Mouse (Mus musculus) mouse embryonic stem cell (cell line): ENCODE measurements at regions not wholly inside any gene's neighbourhood (a gene's known extent, or its start where the extent isn't known, plus 50 kb on each side); places are given as distances from the start of the nearest gene placed in this dataset.
"Not testable (repeated sequence)": the region's sequence is repeated elsewhere in the genome, so short reads cannot be mapped to it uniquely, and the experiment has no call there.

Experiments
- in situ Hi-C, 2 experiments: fragments of 300-500 bp; cut with MboI; formaldehyde crosslinking; loops; 1 replicate in 1 of 2; 3 replicates in 1 of 2; pipeline ENCODE4 v1.14.3; 2019 to 2020; ENCODE audit warnings: low sequenced_read_pairs in 2 of 2, low pct_unique_long_range_greater_than_20kb in 1 of 2, mixed read lengths in 1 of 2; ENCODE audit not compliant: unreplicated experiment in 1 of 2

DNA sequence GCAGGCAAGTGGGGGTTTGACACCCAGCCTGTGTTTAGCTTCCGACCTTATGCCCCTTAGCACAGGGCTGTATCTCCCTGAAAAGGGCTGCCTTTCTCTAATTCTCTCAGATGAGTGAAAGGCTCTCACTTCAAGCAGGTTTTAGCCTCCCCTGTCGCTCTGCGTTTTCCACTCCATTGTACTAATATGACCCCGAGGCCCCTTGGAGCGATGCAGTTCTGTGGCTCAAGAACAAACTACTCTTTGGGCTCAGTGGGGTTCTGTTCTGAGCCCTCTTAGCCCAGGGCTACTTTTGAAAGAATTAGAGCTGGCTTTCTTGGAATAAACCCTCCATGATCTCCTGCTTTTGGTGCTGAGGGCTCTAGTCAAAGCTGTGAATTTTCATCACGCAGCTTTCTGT lies 53.4 kb upstream of the Castor2 start:
- in situ Hi-C loops, result no loop called here

DNA sequence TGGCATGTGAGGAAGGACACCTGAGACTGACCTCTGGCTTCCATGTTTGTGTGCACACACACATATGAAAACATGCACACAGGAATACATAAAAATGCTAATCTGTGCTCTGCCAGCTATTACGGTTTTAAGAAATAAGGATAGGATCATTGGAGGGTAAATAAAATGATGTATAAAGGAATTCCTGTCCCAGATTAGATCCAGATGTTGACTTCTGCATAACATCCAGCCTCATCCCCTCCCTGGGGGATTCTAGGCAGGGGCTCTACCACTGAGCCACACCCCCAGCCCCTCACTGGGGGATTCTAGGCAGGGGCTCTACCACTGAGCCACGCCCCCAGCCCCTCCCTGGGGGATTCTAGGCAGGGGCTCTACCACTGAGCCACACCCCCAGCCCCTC lies 56.6 kb upstream of the Castor2 start:
- in situ Hi-C loops, result not testable (repeated sequence)

DNA sequence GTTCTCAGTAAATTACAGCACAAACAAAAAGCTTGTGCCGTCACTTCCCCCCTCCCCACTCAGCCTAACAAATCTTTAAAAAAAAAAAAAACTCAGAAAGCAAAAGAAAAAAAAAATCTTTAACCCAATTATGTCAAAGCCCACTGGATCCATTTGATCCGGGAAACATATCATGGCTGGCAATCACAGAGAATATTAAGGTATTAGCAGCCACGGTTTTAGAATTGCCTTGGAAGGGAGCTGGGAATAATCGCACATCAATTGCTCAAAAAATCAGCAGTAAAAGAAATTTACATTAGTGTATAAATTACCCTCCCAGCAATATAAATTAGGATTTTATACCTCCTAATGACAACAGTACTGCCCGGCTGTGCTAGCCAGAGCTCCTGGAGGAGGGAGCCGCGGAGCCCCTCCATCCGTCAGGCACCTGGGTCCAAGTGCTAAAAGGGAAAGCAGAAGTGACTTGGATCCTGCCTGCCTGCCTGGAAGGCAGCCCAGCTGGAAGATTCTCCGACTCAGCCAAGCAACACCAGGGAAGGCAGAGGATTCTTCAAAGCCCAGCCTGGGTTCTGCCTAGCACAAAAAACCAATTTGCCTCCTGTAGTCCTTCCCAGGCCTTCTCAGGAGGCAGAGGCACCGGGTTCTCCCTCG lies 72.1 kb upstream of the Castor2 start:
- in situ Hi-C loops, result no loop called here

DNA sequence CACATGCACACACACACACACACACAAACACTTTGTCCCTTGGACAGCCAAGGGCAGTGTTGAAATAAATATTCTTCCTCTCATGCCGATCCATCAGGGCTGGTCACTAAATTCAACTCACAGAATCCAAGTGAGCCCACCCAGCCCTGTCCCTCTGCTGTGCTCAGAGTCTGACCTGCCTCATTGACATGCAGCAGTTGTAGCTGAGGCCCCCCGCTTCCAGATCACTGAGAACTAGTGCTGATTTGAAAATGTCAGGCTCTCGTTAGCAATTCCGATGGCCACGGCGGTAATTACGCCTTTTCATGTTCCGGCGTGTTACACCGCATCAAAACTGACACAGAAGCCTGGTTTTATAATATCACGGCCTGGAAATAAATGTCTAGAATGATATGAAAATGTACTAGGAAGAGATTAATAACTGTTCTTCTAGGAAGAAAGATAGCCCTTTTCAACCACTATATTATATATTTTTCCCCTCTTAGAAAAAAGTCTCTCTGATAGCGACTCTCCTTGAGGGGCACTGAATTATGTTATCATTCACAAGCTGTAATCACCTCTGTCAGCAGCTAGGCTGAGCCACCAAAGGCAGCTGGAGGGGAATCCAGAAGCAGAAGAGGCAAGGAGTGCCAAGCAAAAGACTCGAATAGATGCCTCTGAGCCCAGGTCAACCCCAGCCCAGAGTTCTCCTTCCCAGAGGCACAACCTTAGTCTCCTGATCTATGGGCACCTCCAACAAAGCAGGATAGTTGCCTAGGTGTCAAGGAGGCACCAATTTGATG lies 79.7 kb upstream of the Castor2 start:
- in situ Hi-C loops, result loop anchor here in 1 of 2 experiments (25.0 kb wide), 1 partner anchor 208 kb away; no protein-coding TSS in a partner anchor

DNA sequence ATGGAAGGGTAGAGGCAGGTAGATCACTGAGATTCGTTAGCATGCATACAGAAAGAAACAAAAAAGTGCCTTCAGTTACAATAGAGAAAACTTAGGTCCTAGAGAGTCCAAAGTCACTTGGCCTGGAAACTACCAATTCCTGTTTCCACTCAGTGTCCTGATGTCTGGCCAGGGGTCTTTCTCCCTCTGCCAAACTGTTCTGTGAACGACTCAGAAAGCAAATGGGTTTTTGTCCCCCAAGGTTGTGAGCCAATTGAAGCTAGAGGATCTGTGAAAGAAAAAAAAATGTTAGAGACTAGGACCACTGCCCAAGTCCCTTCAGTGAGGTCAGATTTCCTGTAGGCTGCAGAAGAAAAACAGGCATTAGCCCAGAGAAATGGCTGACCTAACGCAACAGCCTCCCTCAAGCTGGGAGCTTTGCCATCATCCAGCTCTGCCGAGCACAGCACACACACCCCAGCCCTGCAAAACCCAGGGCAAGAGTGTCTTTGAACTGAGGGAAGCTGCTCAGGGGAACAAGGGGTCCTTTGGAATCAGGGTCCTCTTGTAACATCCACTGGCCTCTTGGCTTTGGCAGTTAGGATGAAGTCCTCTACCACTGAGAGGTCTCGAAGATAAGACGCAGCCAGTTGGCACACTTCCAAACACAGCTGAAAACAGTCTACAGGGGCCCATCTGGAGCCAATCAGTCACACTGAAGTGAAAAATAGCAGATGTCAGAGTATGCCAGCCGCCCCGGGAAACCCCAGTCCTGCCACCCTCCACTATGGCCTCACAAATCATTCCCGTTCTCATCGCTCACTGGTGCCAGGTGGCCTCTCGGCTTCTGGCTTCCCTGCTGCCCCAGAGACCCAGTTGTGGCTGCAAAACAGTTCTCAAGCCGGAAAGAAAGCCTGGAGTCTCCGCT lies 85.0 kb upstream of the Castor2 start:
- in situ Hi-C loops, result loop anchor here in 1 of 2 experiments (25.0 kb wide), 1 partner anchor 202 kb away; no protein-coding TSS in a partner anchor

DNA sequence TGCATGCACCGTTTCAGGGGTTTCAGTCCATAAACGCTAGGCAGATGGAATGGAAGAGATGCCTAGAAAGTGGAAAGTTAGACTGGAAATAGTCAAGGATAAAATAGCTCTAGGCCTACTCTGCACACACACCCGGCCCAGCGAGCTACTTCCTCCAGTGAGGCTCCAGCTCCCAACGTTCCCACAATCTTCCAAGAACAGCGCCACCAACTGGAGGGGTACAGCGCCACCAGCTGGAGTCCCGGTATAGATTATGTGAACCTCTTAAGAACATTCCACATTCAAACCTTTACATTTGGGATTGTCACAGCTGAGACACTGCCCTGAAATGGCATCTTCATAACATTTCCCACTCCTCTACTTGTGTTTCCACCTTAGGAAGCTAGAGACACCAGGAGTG lies 86.3 kb upstream of the Castor2 start:
- in situ Hi-C loops, result loop anchor here in 1 of 2 experiments (25.0 kb wide), 1 partner anchor 201 kb away; no protein-coding TSS in a partner anchor

DNA sequence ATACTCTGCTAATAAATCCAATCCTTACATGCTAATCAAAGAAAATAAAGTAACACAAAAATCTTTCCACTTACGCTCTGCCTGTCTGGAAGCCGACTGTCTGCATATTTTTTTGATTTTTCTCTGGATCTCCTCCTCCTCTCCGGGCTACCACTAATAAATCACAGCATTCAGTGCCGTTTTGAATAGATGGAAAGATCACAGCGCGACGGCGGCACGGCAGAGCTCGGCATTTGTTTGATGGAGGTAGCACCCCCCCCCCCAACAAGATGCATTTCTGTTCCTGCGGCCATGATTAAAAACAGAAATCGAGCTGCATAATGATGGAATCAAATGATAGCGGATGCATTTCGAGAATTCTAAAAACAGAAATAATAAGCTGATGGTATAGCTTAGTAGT lies 89.7 kb upstream of the Castor2 start:
- in situ Hi-C loops, result loop anchor here in 1 of 2 experiments (25.0 kb wide), 1 partner anchor 198 kb away; no protein-coding TSS in a partner anchor

DNA sequence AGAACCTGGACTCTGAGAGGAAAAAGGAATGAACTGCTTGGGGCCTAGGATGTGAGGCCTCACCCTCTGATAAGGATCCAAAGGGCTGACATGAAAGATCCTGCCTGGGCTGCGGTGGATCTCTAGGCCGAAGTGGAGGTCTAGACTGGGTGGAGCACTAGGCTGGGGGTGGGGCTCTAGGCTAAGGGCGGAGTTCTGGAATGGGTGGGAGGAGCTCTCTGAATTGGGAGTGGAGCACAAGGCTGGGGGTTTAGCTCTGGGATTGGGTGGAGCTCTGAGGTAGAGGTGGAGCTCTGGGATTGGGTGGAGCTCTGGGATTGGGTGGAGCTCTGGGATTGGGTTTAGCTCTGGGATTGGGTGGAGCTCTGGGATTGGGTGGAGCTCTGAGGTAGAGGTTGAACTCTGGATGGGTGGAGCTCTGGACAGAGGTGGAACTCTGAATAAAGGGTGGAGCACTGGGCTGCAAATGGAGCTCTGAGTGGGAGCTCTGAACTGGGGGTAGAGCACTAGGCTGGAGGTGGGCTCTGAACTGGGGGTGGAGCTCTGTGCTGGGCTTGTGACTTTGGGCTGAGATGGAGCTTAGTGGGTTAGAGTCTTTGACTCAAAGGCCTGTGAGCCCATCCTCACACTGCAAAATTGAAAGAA lies 92.3 kb upstream of the Castor2 start:
- in situ Hi-C loops, result loop anchor here in 1 of 2 experiments (25.0 kb wide), 1 partner anchor 195 kb away; no protein-coding TSS in a partner anchor

DNA sequence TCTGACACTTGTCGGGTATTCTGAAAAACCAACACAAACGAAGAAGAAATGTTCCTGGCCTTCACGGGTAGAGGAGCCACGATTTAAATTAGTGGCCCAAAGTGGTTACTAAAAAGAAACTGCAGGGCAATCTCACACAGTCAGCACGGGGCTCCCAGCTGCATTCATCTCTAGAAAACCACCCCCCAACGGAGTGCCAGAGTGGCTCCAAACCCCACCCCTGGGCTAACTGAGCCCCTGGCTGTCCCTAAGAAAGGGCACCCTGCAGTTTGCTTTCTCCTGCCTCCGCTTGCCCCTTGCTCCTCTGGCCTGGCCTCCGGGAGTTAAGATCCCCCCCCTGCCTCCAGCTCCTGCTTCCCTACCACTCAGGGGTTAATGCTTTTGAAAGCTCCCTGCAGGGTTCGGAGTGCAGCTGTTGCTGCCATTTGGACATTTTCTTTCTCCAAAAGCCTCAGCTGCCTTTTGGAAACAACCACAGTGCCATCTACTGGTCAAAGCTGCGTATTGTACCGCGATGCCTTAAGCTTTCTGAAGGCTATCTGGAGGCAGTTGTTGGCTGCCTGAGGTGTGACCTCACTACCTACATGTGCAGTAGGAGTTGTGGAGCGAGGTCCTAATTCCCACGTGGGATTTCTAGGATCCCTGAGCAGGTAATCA lies 92.9 kb upstream of the Castor2 start:
- in situ Hi-C loops, result loop anchor here in 1 of 2 experiments (25.0 kb wide), 1 partner anchor 194 kb away; no protein-coding TSS in a partner anchor

DNA sequence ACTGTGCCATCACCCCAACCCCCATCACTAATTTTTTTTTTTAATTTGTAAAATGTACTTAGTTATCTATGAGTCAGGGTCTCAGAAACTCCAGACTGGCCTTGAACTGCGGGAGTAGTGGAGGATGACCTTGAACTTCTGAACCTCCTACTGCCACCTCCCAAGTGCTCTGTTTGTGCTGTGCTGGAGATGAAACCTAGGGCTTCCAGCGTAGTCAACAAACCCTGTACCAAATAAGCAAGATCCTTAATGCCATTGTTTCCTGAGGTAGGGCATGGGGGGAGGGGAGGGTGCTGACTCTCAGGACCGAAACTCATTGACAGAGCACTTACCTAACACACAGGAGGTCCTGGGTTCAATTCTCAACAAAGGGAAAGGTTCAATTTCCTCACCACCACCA lies 93.5 kb upstream of the Castor2 start:
- in situ Hi-C loops, result loop anchor here in 1 of 2 experiments (25.0 kb wide), 1 partner anchor 194 kb away; no protein-coding TSS in a partner anchor

DNA sequence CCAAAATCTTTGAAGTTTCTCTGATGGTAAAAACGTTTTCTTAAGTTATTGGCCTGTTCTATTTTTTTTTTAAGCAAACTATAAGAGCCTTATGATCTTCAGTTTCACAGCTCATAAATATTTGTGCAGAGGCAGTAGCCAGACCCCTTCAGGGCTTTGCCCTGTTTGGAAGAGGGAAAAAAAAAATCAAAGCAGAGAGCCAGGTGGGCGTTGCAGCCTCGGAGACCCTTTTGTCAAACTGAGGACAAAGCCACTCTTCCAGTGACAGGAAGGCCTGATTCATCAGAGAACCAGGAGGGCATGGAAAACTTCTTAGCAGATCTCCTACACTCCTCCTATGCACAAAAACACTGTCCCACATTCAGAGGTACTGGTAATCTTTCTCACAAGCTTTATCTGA lies 99.4 kb upstream of the Castor2 start:
- in situ Hi-C loops, result loop anchor here in 1 of 2 experiments (25.0 kb wide), 1 partner anchor 188 kb away; no protein-coding TSS in a partner anchor

DNA sequence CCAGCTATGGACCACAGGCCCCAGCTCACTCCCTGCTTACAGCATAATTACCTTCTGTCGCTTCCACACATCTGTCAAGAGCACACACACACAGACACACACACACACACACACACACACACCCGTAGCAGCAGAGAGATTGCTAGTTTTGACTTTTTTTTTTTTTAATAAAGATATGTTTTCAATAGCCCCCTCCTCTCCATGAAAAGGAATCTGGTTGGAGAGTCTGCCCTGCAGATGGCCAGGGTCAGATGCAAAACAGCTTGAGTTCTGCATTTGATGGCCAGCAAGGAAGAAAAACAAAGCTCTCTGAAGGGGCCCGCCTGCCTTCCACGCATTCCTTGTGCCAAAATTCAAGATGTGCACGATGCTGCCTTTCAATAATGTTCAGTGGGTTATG lies 99.8 kb upstream of the Castor2 start:
- in situ Hi-C loops, result loop anchor here in 1 of 2 experiments (10.0 to 25.0 kb wide), 2 partner anchors 95 to 187 kb away; no protein-coding TSS in a partner anchor

DNA sequence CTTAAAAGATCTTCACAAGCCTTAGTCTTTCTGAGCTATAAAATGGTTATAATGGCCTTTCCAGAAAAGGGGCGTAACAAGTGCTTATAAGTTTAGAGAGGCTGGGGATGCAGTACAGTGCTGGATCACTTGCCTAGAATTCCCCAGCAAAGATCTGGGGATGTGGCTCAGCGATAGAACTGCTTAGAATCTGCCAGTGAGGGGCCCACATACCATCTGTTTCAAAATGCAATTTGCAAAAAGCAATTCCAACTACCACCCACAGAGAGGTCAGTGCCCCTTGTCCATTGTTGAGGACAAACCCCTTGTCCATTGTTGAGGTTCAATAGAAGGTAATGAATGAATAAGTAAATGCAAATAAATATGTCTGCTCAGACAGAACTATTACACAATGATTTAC lies 107.5 kb upstream of the Castor2 start:
- in situ Hi-C loops, result loop anchor here in 1 of 2 experiments (10.0 kb wide), 1 partner anchor 87 kb away; no protein-coding TSS in a partner anchor

DNA sequence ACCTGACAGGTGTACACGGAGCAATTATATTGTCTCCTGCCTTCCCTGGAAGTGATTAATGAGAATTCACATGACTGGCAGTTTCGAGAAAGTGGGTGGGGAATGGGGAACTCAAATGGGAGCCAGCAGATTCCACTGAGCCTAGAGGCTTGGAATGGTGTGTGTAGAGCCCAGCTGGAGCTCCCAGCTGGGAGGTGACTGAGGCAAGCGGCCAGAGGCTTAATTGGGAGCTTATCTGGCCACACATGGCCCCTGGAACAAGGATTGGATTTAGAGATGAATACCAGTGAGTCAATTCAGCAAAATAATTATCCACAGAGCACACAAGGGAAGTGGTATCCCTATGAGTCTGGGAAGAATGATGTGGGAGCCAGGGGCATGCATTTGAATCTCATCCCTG lies 108.0 kb upstream of the Castor2 start:
- in situ Hi-C loops, result loop anchor here in 1 of 2 experiments (10.0 kb wide), 1 partner anchor 87 kb away; no protein-coding TSS in a partner anchor

DNA sequence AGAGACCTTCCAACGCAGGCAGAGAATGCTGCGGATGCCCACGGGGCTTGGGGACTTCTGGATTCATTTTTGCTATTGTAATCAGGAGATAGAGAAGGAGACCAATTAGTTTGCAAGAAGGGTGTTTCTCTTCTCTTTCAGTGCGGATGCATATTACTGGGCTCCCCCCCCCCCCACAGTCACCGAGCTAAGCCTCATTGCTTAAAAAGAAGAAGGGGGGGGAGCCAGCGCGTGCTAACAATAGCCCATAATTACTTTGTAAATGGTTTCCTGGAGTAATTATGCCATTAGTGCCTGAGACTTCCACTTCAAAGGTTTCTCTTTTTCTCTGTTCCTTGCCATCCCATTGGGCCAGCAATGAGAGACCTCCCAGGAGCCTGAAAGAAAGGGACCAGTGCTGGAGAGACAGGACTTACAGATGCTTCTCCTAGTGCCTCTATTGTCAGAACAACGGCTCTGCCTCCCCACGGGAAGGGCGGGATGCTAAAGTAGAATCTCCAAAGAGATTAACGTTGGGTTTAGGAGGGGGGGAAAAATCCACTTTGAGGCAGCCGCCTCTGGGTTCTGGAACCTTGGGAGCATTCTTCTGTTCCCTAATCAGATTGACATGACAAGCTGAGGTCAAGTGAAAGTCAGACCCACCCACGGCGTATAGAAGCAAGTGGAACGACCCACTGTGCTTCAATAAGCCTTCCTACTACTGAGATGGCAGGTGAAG lies 116.1 kb upstream of the Castor2 start:
- in situ Hi-C loops, result no loop called here

DNA sequence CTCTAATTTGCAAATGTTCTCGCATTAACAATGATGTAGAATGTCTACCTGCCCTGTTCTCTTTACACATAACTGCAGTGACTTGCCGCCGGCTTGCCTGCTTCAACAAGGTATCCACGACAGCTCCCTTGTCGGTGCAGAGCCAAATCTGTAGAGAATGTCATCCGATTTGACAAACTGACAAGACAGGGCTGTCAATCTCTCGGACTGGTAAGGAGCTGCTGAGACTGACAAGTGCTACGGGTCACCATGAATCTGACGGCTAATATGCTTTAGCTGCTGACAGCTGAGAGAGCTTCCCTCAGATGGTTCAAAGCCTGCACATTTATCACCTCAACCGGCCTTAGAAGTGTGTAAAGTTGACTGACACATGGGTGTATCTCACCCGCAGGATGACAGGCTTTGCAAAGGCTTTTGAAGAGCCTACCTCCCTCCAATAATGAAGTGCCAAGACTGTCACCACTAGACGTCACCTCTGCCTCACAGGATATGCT lies 129.0 kb upstream of the Castor2 start:
- in situ Hi-C loops, result no loop called here

DNA sequence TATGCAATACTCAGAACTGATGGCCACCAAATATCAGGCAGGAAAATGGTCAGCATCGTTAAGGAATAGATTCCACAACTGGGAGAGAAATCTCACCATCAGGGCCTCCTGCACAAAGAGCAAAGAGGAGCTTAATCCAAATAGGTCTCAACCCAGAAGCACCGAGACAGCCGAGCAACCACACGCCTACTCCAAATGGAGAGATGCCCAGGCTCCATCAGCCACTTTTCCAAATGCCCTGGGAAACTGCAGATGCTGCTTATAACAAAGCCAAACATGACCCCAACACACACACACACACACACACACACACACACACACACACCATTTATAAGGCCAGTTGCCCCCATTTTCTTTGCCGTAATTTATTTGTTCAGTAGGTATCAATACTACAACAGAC lies 136.2 kb upstream of the Castor2 start:
- in situ Hi-C loops, result no loop called here
